Mouse (Mus musculus) midbrain, embryonic 15.5 days (tissue): Measurements from ENCODE around the gene B4galt5. TPM values are rescaled to one million over a fixed set of nuclear protein-coding genes. Genes with fewer than 3 reads are reported as not detected.

Experiments used
- ATAC-seq: fragments of 200-750 bp; cut with Nextera tagmentation; replicated peaks from 2 replicates; pipeline ENCODE4 v1.8.0; 2017; ENCODE audit warnings: moderate TSS enrichment
- H3K27ac ChIP-seq: fragments of 300-500 bp; sonication (generic); 2 replicates; pipeline ENCODE4 v1.5.1; 2015; ENCODE audit warnings: mild to moderate bottlenecking, inconsistent platforms
- H3K27me3 ChIP-seq: fragments of 300-500 bp; sonication (generic); replicated peaks from 2 replicates; pipeline ENCODE4 v1.6.1; 2015; ENCODE audit warnings: inconsistent platforms
- H3K36me3 ChIP-seq: fragments of 300-500 bp; sonication (generic); replicated peaks from 2 replicates; pipeline ENCODE4 v1.6.1; 2015; ENCODE audit warnings: inconsistent platforms
- H3K4me1 ChIP-seq: fragments of 300-500 bp; sonication (generic); 2 replicates; pipeline ENCODE4 v1.6.1; 2015; ENCODE audit warnings: inconsistent platforms
- H3K4me2 ChIP-seq: fragments of 300-500 bp; sonication (generic); 2 replicates; pipeline ENCODE4 v1.6.1; 2015; ENCODE audit warnings: inconsistent platforms, mild to moderate bottlenecking, moderate library complexity
- H3K4me3 ChIP-seq: fragments of 300-500 bp; sonication (generic); 2 replicates; pipeline ENCODE4 v1.5.1; 2015; ENCODE audit warnings: mild to moderate bottlenecking, inconsistent platforms
- H3K9ac ChIP-seq: fragments of 300-500 bp; sonication (generic); 2 replicates; pipeline ENCODE4 v1.6.1; 2015; ENCODE audit warnings: mild to moderate bottlenecking, inconsistent platforms
- H3K9me3 ChIP-seq: fragments of 300-500 bp; sonication (generic); 2 replicates; pipeline ENCODE4 v1.6.1; 2016; ENCODE audit warnings: inconsistent platforms
- whole genome bisulfite sequencing: fragments of 180-500 bp; shearing (Covaris S2); methylation state at CpG from one replicate; pipeline ENCODE4 v1.1.7; 2015; ENCODE audit warnings: mixed read lengths; 5-methylcytosine and 5-hydroxymethylcytosine counted together
- polyA plus RNA-seq: library from polyadenylated mRNA; unstranded; fragments of >200 nt; fragmentation: Nextera tagmentation; extraction: Ambion mirVana; gene quantifications from 2 replicates; pipeline ENCODE4 v1.2.1, GENCODE M21; 2015

Gene B4galt5
- polyA plus RNA-seq, 1 experiment from 2014 or later, result 28.3 TPM

GRCm38 (mm10) chr2:167265806-167266205, 83.2 kb downstream of the B4galt5 start:
- ATAC-seq, result no peak
- H3K4me3 ChIP-seq, result no peak overlapping the region
- WGBS, result 76% methylated on average over 4 of the region's 5 CpGs

GRCm38 (mm10) chr2:167265021-167265420, 84.0 kb downstream of the B4galt5 start:
- no peaks in the 10 kb centered on the region for H3K9me3 ChIP-seq
- WGBS, result 89% methylated on average over 2 of the region's 2 CpGs
- ATAC-seq, result no peak
- no peaks in the 10 kb centered on the region for H3K4me1 ChIP-seq
- H3K36me3 ChIP-seq, result no peaks in the 10 kb centered on the region
- no peak overlapping the region for H3K4me2 ChIP-seq
- no peaks in the 10 kb centered on the region for H3K27me3 ChIP-seq
- no peak overlapping the region for H3K27ac ChIP-seq
- no peak overlapping the region for H3K9ac ChIP-seq
- no peak overlapping the region for H3K4me3 ChIP-seq

More at GRCm38 (mm10) chr2:167265806-167266205, 83.2 kb downstream of the B4galt5 start:
- Histone ChIP-seq H3K27me3 (no peaks in the 10 kb centered on the region), H3K9ac (no peak overlapping the region), H3K4me1 (no peaks in the 10 kb centered on the region), H3K9me3 (no peaks in the 10 kb centered on the region), H3K4me2 (no peak overlapping the region), H3K36me3 (no peaks in the 10 kb centered on the region), H3K27ac (no peak overlapping the region)

GRCm38 (mm10) chr2:167263931-167264330, 85.1 kb downstream of the B4galt5 start:
- 86% methylated on average over 11 of the region's 11 CpGs for WGBS
- Histone ChIP-seq H3K9ac (no peak overlapping the region), H3K27me3 (no peaks in the 10 kb centered on the region), H3K27ac (no peak overlapping the region), H3K4me2 (no peak overlapping the region), H3K4me1 (no peaks in the 10 kb centered on the region), H3K9me3 (no peaks in the 10 kb centered on the region), H3K36me3 (no peaks in the 10 kb centered on the region), H3K4me3 (no peak overlapping the region)
- ATAC-seq, result no peak

- Histone ChIP-seq H3K4me1 (no peaks in the 10 kb centered on the region), H3K27me3 (no peaks in the 10 kb centered on the region), H3K4me3 (no peak overlapping the region), H3K4me2 (no peak overlapping the region), H3K9ac (no peak overlapping the region), H3K9me3 (no peaks in the 10 kb centered on the region), H3K27ac (no peak overlapping the region), H3K36me3 (no peaks in the 10 kb centered on the region)
- WGBS, result 90% methylated on average over 8 of the region's 8 CpGs
- no peak for ATAC-seq
Observed at GRCm38 (mm10) chr2:167263040-167263810, 85.8 kb downstream of the B4galt5 start.

- no peak for ATAC-seq
- no peaks in the 10 kb centered on the region for H3K27me3 ChIP-seq
- H3K36me3 ChIP-seq, result no peaks in the 10 kb centered on the region
- H3K27ac ChIP-seq, result no peak overlapping the region
- no peak overlapping the region for H3K4me3 ChIP-seq
- H3K4me1 ChIP-seq, result no peaks in the 10 kb centered on the region
- no peak overlapping the region for H3K4me2 ChIP-seq
- no peaks in the 10 kb centered on the region for H3K9me3 ChIP-seq
- 92% methylated on average over 10 of the region's 10 CpGs for WGBS
- H3K9ac ChIP-seq, result no peak overlapping the region
Observed at GRCm38 (mm10) chr2:167262433-167262832, 86.5 kb downstream of the B4galt5 start.

GRCm38 (mm10) chr2:167261106-167261505, 87.9 kb downstream of the B4galt5 start:
- H3K4me1 ChIP-seq, result no peaks in the 10 kb centered on the region
- no peaks in the 10 kb centered on the region for H3K9me3 ChIP-seq
- H3K4me3 ChIP-seq, result no peak overlapping the region
- ATAC-seq, result no peak
- WGBS, result 82% methylated on average over 4 of the region's 4 CpGs
- H3K36me3 ChIP-seq, result no peaks in the 10 kb centered on the region
- no peak overlapping the region for H3K9ac ChIP-seq
- no peak overlapping the region for H3K4me2 ChIP-seq
- H3K27ac ChIP-seq, result no peak overlapping the region
- no peaks in the 10 kb centered on the region for H3K27me3 ChIP-seq

- H3K4me3 ChIP-seq, result no peak overlapping the region
- no peaks in the 10 kb centered on the region for H3K9me3 ChIP-seq
- H3K4me1 ChIP-seq, result 0 out of 2 replicates have a peak, but pooled peaks cover 3% of the 10 kb centered on the region
- H3K27ac ChIP-seq, result no peak overlapping the region
- ATAC-seq, result no peak
- WGBS, result 53% methylated on average over 3 of the region's 3 CpGs
- H3K36me3 ChIP-seq, result no peaks in the 10 kb centered on the region
- no peak overlapping the region for H3K9ac ChIP-seq
- no peaks in the 10 kb centered on the region for H3K27me3 ChIP-seq
- no peak overlapping the region for H3K4me2 ChIP-seq
Observed at GRCm38 (mm10) chr2:167257790-167258189, 91.2 kb downstream of the B4galt5 start.

GRCm38 (mm10) chr2:167254808-167255207, 94.2 kb downstream of the B4galt5 start:
- 65% methylated on average over 6 of the region's 6 CpGs for WGBS
- 0 out of 2 replicates have a peak, but pooled peaks cover 6% of the 10 kb centered on the region for H3K4me1 ChIP-seq
- ATAC-seq, result no peak

GRCm38 (mm10) chr2:167254185-167254584, 94.8 kb downstream of the B4galt5 start:
- 72% methylated on average over 7 of the region's 7 CpGs for WGBS
- H3K36me3 ChIP-seq, result no peaks in the 10 kb centered on the region
- H3K9ac ChIP-seq, result no peak overlapping the region
- H3K4me3 ChIP-seq, result no peak overlapping the region
- ATAC-seq, result no peak
- no peak overlapping the region for H3K27ac ChIP-seq
- H3K4me2 ChIP-seq, result no peak overlapping the region
- H3K9me3 ChIP-seq, result no peaks in the 10 kb centered on the region
- no peaks in the 10 kb centered on the region for H3K27me3 ChIP-seq
- H3K4me1 ChIP-seq, result 0 out of 2 replicates have a peak, but pooled peaks cover 6% of the 10 kb centered on the region

More at GRCm38 (mm10) chr2:167254808-167255207, 94.2 kb downstream of the B4galt5 start:
- Histone ChIP-seq H3K9me3 (no peaks in the 10 kb centered on the region), H3K27ac (no peak overlapping the region), H3K4me2 (no peak overlapping the region), H3K4me3 (no peak overlapping the region), H3K9ac (no peak overlapping the region), H3K27me3 (no peaks in the 10 kb centered on the region), H3K36me3 (no peaks in the 10 kb centered on the region)

GRCm38 (mm10) chr2:167253476-167253875, 95.5 kb downstream of the B4galt5 start:
- WGBS, result 87% methylated on average over 5 of the region's 5 CpGs
- H3K9me3 ChIP-seq, result no peaks in the 10 kb centered on the region
- no peak overlapping the region for H3K4me3 ChIP-seq
- 0 out of 2 replicates have a peak, but pooled peaks cover 6% of the 10 kb centered on the region for H3K4me1 ChIP-seq
- H3K9ac ChIP-seq, result no peak overlapping the region
- no peaks in the 10 kb centered on the region for H3K27me3 ChIP-seq
- no peak overlapping the region for H3K27ac ChIP-seq
- H3K4me2 ChIP-seq, result no peak overlapping the region
- no peaks in the 10 kb centered on the region for H3K36me3 ChIP-seq
- ATAC-seq, result no peak

GRCm38 (mm10) chr2:167252057-167252687, 96.8 kb downstream of the B4galt5 start:
- Histone ChIP-seq H3K4me3 (no peak overlapping the region), H3K4me1 (0 out of 2 replicates have a peak, but pooled peaks cover 6% of the 10 kb centered on the region), H3K36me3 (no peaks in the 10 kb centered on the region), H3K9me3 (no peaks in the 10 kb centered on the region), H3K9ac (no peak overlapping the region), H3K27ac (no peak overlapping the region), H3K27me3 (no peaks in the 10 kb centered on the region), H3K4me2 (no peak overlapping the region)
- ATAC-seq, result no peak
- 48% methylated on average over 3 of the region's 3 CpGs for WGBS

GRCm38 (mm10) chr2:167250736-167251337, 98.1 kb downstream of the B4galt5 start:
- Histone ChIP-seq H3K9me3 (no peaks in the 10 kb centered on the region), H3K36me3 (no peaks in the 10 kb centered on the region), H3K9ac (no peak overlapping the region), H3K4me3 (no peak overlapping the region), H3K27ac (no peak overlapping the region), H3K4me2 (no peak overlapping the region), H3K27me3 (no peaks in the 10 kb centered on the region), H3K4me1 (0 out of 2 replicates have a peak, but pooled peaks cover 6% of the 10 kb centered on the region)
- no peak for ATAC-seq
- 32% methylated on average over 7 of the region's 7 CpGs for WGBS
